Mouse (Mus musculus) ovary, postnatal 36 days (tissue): ENCODE results near the gene Myl9.

Source experiments
- DNase-seq: peaks from one replicate; pipeline ENCODE4 v3.0.0; 2022; ENCODE audit warnings: low spot score, mixed read lengths

Gene Myl9

DNA sequence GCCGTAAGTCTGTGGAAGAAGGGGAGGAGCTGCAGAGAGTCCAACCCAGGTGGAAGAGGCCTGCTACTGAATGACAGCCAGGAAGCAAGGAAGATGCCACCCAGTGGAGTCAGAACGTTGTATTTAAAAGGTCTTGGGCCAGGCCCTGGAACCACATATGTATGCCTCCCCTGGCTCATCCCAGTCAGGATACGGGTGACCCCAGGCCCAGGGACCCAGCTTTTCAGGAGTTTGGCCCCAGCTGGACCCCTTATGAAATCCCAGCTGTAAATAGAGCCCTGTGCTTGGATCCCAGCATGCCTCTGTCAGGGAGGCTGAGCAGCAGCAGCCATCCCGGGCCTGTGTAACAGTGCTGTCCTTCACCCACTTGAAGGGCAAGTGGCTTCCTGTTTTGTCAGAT, 10.5 kb upstream of the Myl9 start:
- no peak for DNase-seq

GRCm38 (mm10) chr2:156765593-156765992, 9.6 kb upstream of the Myl9 start:
- no peak for DNase-seq

DNA sequence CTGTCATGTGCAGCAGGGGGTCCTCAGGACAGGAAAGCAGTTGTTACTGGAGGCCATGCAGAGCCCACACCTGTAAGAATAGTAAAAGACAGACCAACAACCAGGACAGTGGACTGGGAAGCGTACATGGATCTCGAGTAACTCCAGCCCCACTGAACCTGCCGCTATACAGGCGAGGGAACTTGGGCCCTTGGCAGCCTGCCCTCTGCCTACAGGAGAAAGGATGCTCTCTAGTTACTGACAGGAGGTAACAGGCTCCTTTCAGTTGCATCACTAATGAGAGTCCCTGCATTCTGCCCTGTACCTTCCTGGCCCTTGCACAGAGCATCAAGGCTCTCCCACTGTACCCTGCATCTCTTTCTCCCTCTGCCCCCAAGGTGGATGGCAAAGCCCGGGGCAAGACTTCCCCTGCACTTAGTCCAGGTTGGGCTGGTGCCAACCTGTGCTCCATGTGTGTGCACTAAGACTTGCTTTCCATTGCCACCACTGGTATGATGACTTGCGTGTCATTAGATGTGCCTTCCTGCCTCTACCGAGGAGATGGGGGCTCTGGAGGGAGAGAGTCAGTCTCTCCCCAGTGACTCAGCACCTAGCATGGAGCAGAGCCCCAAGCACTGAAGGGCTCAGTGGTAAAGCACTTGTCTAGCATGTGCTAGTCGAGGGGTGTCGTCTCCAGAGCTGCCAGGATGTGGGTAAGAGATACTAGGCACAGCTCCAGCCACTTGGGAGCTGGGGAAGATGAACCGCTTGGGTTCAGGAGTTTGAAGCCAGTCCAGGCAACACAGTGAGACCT, 8.8 kb upstream of the Myl9 start:
- no peak for DNase-seq

DNA sequence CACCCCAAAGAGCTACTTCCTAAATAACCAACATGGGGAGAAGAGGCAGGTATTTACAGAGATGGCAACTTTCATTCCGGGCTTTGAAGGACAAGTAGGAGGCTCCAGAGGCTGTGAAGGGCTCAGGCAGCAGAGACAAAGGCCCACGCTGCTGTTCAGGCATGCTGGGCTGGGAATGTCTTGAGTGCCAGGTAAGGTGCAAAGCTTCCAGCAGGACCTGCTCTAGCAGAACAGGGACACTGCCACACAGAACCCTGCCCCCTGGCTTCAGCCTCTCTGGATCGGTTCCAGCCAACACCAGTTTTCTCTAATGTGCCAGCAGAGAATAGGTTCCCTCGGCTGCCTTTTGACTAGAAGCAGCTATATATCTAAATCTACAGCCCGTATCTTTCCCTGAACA, 8.1 kb upstream of the Myl9 start:
- DNase-seq, result no peak

GRCm38 (mm10) chr2:156769274-156769673, 5.9 kb upstream of the Myl9 start:
- DNase-seq, result peak; percentile 3

DNA sequence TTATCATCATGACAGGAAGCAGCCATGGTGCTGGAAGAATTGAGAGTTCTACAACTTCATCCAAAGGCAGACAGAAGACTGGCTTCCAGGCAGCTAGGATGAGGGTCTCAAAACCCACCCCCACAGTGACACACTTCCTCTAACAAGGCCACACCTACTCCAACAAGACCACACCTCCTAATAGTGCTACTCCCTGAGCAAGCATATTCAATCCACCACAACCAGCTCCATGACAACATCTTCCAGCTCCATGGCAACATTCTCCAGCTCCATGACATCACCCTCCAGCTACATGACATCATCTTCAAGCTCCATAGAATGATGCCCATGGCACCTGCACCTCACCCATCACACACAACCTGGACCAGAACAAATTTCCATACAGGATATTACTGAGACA, 1.8 kb upstream of the Myl9 start:
- DNase-seq, result no peak

- no peak for DNase-seq
Observed at GRCm38 (mm10) chr2:156774035-156774737, 1.0 kb upstream of the Myl9 start.

DNA sequence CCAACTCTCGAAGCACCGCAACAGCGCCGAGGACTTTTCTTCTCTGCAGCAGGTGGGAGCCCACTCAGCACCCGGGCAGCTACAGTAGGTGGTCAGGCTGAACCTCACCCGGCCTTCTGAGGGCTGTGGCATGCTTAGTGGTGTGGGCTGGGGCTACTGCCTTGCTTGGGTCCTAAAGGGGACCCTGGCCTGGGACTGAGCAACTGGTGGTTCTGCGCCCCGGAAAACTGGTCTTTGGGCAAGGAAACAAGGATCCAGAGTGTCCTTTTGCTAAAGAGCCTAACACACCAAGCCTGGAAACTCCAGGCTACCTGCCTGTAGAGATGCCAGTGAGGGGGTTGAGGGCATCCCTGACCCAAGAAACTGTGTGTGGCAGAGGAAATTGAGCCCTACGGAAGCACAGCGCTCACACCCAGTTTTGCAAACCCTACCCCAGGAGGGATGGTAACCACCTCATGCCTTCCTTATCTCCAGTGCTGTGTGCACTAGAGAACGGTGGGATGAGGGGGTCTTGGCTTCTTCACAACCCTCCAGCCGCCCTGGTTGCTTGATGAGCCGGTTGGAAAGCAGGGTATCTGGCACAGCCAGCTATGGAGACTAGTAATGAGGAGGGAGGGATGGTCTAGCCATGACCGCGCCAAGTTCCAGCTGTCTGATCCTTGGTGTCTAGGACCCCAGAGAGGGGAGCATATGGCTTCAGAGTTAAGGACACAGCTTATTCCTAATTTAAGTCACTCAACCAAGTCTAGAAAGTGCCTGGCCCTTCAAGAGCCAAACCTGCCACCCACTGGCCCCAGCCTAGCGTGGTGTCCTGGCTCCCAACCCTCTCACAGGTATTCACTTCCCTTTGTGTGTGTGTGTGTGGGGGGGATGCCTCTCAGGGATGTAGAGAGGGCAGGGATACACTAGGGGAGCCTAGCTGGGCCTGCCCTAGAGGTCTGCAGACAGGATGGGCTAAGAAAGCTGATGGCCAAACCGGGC, 525 bp downstream of the Myl9 start:
- DNase-seq, result no peak

- DNase-seq, result no peak
Observed at GRCm38 (mm10) chr2:156776907-156777306, 1.7 kb downstream of the Myl9 start.

GRCm38 (mm10) chr2:156777326-156778004, 2.2 kb downstream of the Myl9 start:
- DNase-seq, result no peak

GRCm38 (mm10) chr2:156778571-156778970, 3.4 kb downstream of the Myl9 start:
- no peak for DNase-seq

DNA sequence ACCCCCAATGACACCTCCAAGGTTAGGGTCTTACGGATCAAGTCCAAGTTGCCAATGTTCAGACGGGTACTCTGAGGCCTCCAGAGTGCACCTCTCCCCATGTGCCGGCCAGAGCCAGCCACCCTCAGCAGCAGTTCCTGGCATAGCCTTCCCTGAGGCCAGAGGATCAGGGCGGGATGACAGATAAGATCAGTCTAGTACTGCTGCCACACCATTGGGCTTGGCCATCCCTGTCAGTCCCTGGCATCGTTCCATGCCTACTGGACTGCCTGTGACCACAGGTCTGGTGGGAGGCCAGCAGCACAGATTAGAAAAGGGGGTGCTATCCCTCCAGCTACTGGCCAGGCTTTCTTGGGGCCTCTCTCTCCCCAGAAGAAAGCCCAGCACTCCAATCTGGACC, 3.8 kb downstream of the Myl9 start:
- no peak for DNase-seq

- no peak for DNase-seq
Observed at GRCm38 (mm10) chr2:156779488-156779887, 4.3 kb downstream of the Myl9 start.

DNA sequence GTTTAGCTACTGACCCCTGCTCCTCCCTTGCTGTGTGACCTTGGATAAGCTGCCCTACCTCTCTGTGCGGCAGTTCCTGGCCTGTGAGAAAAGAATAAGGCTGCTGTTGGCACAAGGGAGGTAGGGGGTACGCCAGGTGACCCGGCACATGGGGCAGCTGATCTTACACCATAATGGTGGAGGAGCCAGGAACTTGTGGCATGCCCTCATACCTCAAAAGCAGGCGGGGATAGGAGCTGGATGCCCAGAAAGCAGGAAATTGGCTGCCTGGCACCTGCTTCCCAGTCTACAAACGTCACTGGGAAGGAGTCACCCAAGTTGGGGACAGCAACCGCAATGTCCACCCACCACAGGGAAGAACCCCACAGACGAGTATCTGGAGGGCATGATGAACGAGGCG, 4.9 kb downstream of the Myl9 start:
- DNase-seq, result no peak

- DNase-seq, result no peak
Observed at GRCm38 (mm10) chr2:156780752-156781151, 5.5 kb downstream of the Myl9 start.

- no peak for DNase-seq
Observed at GRCm38 (mm10) chr2:156781281-156781680, 6.1 kb downstream of the Myl9 start.

GRCm38 (mm10) chr2:156781836-156782480, 6.7 kb downstream of the Myl9 start:
- DNase-seq, result no peak

DNA sequence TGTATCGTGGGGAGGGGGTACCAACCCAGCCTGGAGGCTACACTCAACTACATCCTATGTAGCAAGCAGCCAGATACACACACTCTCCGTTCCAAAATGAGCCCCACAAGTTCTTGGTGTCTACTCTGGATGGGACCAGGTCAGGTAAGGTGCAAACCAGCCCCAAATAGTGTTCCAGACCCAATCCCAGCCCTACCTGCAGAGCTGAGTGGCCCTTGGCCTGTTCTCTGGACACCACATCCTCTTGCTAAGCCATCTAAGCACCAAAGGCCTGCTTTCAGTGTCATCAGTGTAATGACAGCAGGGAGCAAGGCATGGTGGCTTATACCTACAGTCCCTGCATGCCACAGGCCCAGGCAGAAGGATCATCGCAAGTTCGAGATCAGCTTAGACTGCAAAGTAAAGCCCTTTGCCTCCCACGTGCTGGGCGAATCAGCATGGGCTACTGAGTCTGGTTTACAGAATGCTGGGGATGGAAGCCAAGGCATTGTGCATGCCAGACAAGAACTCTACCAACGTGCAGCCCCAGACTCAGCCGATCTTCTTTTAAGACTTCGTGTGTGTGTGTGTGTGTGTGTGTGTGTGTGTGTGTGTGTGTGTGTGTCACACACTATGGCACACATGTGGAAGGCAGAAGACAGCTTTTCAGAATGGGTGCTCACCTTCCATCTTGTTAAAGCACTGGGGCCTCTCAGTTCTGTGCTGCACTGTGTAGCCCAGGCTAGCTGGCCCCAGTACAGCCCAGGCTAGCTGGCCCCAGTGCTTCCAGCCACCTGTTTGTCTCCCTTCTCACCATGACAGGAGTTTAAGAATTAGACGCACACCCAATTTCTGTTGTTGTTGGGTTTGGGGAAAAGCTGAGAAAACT, 7.5 kb downstream of the Myl9 start:
- no peak for DNase-seq

- DNase-seq, result no peak
Observed at GRCm38 (mm10) chr2:156783349-156783728, 8.1 kb downstream of the Myl9 start.

DNA sequence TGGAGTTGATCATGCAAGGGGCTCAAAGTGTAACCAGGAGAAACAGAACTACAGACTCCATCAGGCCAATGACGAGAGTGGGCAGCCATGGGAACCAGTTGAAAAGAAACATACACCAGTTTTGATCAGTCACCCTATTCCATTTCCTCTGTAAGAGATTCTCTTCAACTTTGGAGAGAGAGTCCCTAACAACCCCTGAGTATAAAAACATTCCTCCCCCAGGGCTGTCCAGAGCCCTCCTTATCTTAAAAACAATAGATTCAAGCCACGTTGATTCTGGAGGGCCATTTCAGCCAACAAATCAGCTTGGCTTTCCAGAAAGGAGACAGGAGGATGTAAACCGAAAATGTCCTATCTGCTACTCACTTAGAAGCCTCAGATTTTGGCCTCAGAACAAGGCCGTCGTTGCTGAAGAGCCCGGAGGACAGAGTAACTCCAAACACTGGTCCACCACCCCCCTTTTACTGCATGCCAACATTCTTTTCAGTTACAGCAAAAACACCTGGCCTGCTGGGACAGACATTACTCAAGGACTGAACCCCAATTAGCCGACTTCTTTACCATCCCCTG, 8.9 kb downstream of the Myl9 start:
- no peak for DNase-seq
